Mouse (Mus musculus) T-cell, adult 66 days (primary cell): ENCODE data around the gene Mrgprb3. TPM values are rescaled to one million over a fixed set of nuclear protein-coding genes. Genes with fewer than 3 reads are reported as not detected.

Experiments used
- total RNA-seq, 2 experiments: library from RNA; stranded (reverse); gene quantifications; 3 replicates in 1 of 2; 4 replicates in 1 of 2; pipeline ENCODE4 v1.2.4; 2023

Gene Mrgprb3
- not detected for total RNA-seq

GRCm38 (mm10) chr7:48643711-48644110 lies at the start of gene Mrgprb3:
Mrgprb3 (minus strand) TSS chr7:48643811.

Other genes with a start within 250 kb of the Mrgprb3 start
- gene Mrgprb1, start 187.5 kb downstream of the Mrgprb3 start, total RNA-seq: not detected
- gene Mrgprx2, start 144.5 kb downstream of the Mrgprb3 start, total RNA-seq: not detected
- not detected for gene Mrgprb2, start 85.7 kb downstream of the Mrgprb3 start, total RNA-seq
- gene Zdhhc13, start 145.2 kb upstream of the Mrgprb3 start, total RNA-seq: 10 to 100 TPM; 22.9 to 25.2 TPM
- gene Csrp3, start 204.2 kb upstream of the Mrgprb3 start, total RNA-seq: not detected
- gene E2f8, start 237.8 kb upstream of the Mrgprb3 start, total RNA-seq: 1 to 10 TPM; 1.8 to 3.6 TPM